ENCODE assay signal across 19 mouse cellular contexts in genomic region chr3:50886336-50886735, GRCm38 (mm10).
DNase-seq lines count a peak whose midpoint lies in the region; ATAC-seq lines count a peak whose summit lies in the region.
"Had no signal": no experiment of that assay in that cellular context is flagged by ENCODE, and none has a peak within 500 bp of the region (broad histone marks: within the 10 kb centered on the region; RNA-seq: fewer than 3 reads in every experiment).

No protein-coding gene starts in this region.

- no peaks in the 10 kb centered on the region for H3K36me3 ChIP-seq in embryonic facial prominence, embryonic 14.5 days (ENCODE audit: control insufficient read depth, insufficient read depth, low read length)
- H3K36me3 ChIP-seq in embryonic facial prominence, embryonic 10.5 days (replicated peaks): no peaks in the 10 kb centered on the region
- no peaks in the 10 kb centered on the region for H3K36me3 ChIP-seq in heart, embryonic 15.5 days
- no peaks in the 10 kb centered on the region for H3K36me3 ChIP-seq in neural tube, embryonic 13.5 days
- H3K36me3 ChIP-seq: hindbrain, embryonic 10.5 days; kidney, embryonic 15.5 days; lung, embryonic 15.5 days had no signal

- H3K4me1 ChIP-seq in embryonic facial prominence, embryonic 14.5 days (ENCODE audit: control insufficient read depth, insufficient read depth, low read length): no peaks in the 10 kb centered on the region
- peaks cover 15% of the 10 kb centered on the region for H3K4me1 ChIP-seq in embryonic facial prominence, embryonic 10.5 days
- peaks cover 10% of the 10 kb centered on the region for H3K4me1 ChIP-seq in heart, embryonic 15.5 days (replicated peaks)
- peaks cover 13% of the 10 kb centered on the region for H3K4me1 ChIP-seq in neural tube, embryonic 13.5 days (replicated peaks)

- no peak for ATAC-seq in embryonic facial prominence, embryonic 14.5 days (ENCODE audit: low read depth)
- no peak for ATAC-seq in heart, embryonic 15.5 days (replicated peaks; ENCODE audit: insufficient number of reproducible peaks, insufficient read depth, low FRiP score, low read depth)
- ATAC-seq in neural tube, embryonic 13.5 days (ENCODE audit: low read depth): no peak
- ATAC-seq: forebrain, embryonic 13.5 days had no signal

- H3K4me2 ChIP-seq in embryonic facial prominence, embryonic 14.5 days (ENCODE audit: low read depth, low read length): no peak overlapping the region
- H3K4me2 ChIP-seq in heart, embryonic 15.5 days: peak overlapping the region; percentile 27
- H3K4me2 ChIP-seq in neural tube, embryonic 13.5 days: no peak overlapping the region
- H3K4me2 ChIP-seq: forebrain, embryonic 13.5 days had no signal

- H3K27me3 ChIP-seq in embryonic facial prominence, embryonic 14.5 days (replicated peaks; ENCODE audit: control insufficient read depth, insufficient read depth, low read length): no peaks in the 10 kb centered on the region
- no peaks in the 10 kb centered on the region for H3K27me3 ChIP-seq in embryonic facial prominence, embryonic 10.5 days (replicated peaks; ENCODE audit: low read depth, poor library complexity, severe bottlenecking)
- no peaks in the 10 kb centered on the region for H3K27me3 ChIP-seq in heart, embryonic 15.5 days
- no peaks in the 10 kb centered on the region for H3K27me3 ChIP-seq in neural tube, embryonic 13.5 days
- H3K27me3 ChIP-seq: forebrain, embryonic 13.5 days; kidney, embryonic 15.5 days; lung, embryonic 15.5 days had no signal

- intact Hi-C loops in heart, postnatal 36 days (cut with DNase I): no loop called here

- DNase-seq in embryonic facial prominence, embryonic 14.5 days (ENCODE audit: low spot score): no peak
- no peak for DNase-seq in embryonic facial prominence, embryonic 10.5 days (ENCODE audit: low spot score)
- no peak for DNase-seq in heart, postnatal 36 days
- no peak for DNase-seq in neural tube, embryonic 10.5 days (ENCODE audit: extremely low spot score, low spot score)
- peak; percentile 64 for DNase-seq in thymus, postnatal 4 days
- no peak for DNase-seq in cerebellum, adult 18-20 months
- DNase-seq: adrenal gland, adult 2 months; cerebellum, adult 9-10 months; gastrocnemius, postnatal 14 days; layer of hippocampus, adult 9-11 months; right cerebral cortex, adult 18-20 months had no signal

- H3K9me3 ChIP-seq in embryonic facial prominence, embryonic 14.5 days (ENCODE audit: control insufficient read depth, low read length): no peaks in the 10 kb centered on the region
- no peaks in the 10 kb centered on the region for H3K9me3 ChIP-seq in embryonic facial prominence, embryonic 10.5 days
- no peaks in the 10 kb centered on the region for H3K9me3 ChIP-seq in heart, embryonic 15.5 days (replicated peaks)
- no peaks in the 10 kb centered on the region for H3K9me3 ChIP-seq in neural tube, embryonic 13.5 days
- H3K9me3 ChIP-seq: forebrain, embryonic 13.5 days; hindbrain, embryonic 10.5 days; kidney, embryonic 15.5 days; lung, embryonic 15.5 days had no signal

- H3K4me3 ChIP-seq in embryonic facial prominence, embryonic 14.5 days (ENCODE audit: low read depth, low read length): no peak overlapping the region
- H3K4me3 ChIP-seq in embryonic facial prominence, embryonic 10.5 days: no peak overlapping the region
- H3K4me3 ChIP-seq in heart, embryonic 15.5 days: no peak overlapping the region
- H3K4me3 ChIP-seq in neural tube, embryonic 13.5 days: no peak overlapping the region
- H3K4me3 ChIP-seq: erythroblast, embryonic 14.5 days; forebrain, embryonic 13.5 days; hindbrain, embryonic 10.5 days; kidney, embryonic 15.5 days; lung, embryonic 15.5 days had no signal

- peak overlapping the region; percentile 36 for H3K27ac ChIP-seq in embryonic facial prominence, embryonic 14.5 days (replicated peaks; ENCODE audit: low read depth, low read length)
- no peak overlapping the region for H3K27ac ChIP-seq in embryonic facial prominence, embryonic 10.5 days (replicated peaks)
- H3K27ac ChIP-seq in heart, embryonic 15.5 days: peak overlapping the region; percentile 18; the same call in 1 of the 2 replicates
- peak overlapping the region; percentile 56; the same call in 1 of the 2 replicates for H3K27ac ChIP-seq in neural tube, embryonic 13.5 days (replicated peaks)
- H3K27ac ChIP-seq: forebrain, embryonic 13.5 days; hindbrain, embryonic 10.5 days; kidney, embryonic 15.5 days; liver, embryonic 14.5 days; lung, embryonic 15.5 days had no signal

- 73% methylated on average over 10 of the region's 10 CpGs for WGBS in embryonic facial prominence, embryonic 14.5 days
- WGBS in embryonic facial prominence, embryonic 10.5 days: 83% methylated on average over 10 of the region's 10 CpGs
- 60% methylated on average over 10 of the region's 10 CpGs for WGBS in heart, embryonic 15.5 days
- 91% methylated on average over 10 of the region's 10 CpGs for WGBS in neural tube, embryonic 13.5 days

- no peak overlapping the region for H3K9ac ChIP-seq in embryonic facial prominence, embryonic 14.5 days (ENCODE audit: low read depth, low read length)
- H3K9ac ChIP-seq in heart, embryonic 15.5 days: no peak overlapping the region
- no peak overlapping the region for H3K9ac ChIP-seq in neural tube, embryonic 13.5 days
- H3K9ac ChIP-seq: forebrain, embryonic 13.5 days; kidney, embryonic 15.5 days; liver, embryonic 14.5 days; lung, embryonic 15.5 days had no signal
